Mouse (Mus musculus) midbrain, embryonic 14.5 days (tissue): ENCODE measurements around the gene Gm17542. TPM values are rescaled to one million over a fixed set of nuclear protein-coding genes. Genes with fewer than 3 reads are reported as not detected.

Source experiments
- polyA plus RNA-seq: library from polyadenylated mRNA; unstranded; fragments of >200 nt; fragmentation: Nextera tagmentation; extraction: Ambion mirVana; gene quantifications from 2 replicates; pipeline ENCODE4 v1.2.1, GENCODE M21; 2014

The Gm17542 gene
- polyA plus RNA-seq, 1 experiment from 2014 or later, result not detected

Other genes starting within 250 kb of the Gm17542 start
- 7.8 and 8.4 TPM in 2 replicates for gene Ccdc138, start 220.3 kb downstream of the Gm17542 start, polyA plus RNA-seq
- gene Edar, start 42.6 kb downstream of the Gm17542 start, polyA plus RNA-seq, result 0.09 and 0.41 TPM in 2 replicates
- 2.4 and 4.2 TPM in 2 replicates for gene Sh3rf3, start 95.1 kb upstream of the Gm17542 start, polyA plus RNA-seq